Mouse (Mus musculus): ENCODE results near the gene Ncbp2. TPM values are rescaled to one million over a fixed set of nuclear protein-coding genes. Genes with fewer than 3 reads are reported as not detected.

The Ncbp2 gene
- polyA plus RNA-seq, 1 experiment from 2014 or later = 88.3 TPM

DNA sequence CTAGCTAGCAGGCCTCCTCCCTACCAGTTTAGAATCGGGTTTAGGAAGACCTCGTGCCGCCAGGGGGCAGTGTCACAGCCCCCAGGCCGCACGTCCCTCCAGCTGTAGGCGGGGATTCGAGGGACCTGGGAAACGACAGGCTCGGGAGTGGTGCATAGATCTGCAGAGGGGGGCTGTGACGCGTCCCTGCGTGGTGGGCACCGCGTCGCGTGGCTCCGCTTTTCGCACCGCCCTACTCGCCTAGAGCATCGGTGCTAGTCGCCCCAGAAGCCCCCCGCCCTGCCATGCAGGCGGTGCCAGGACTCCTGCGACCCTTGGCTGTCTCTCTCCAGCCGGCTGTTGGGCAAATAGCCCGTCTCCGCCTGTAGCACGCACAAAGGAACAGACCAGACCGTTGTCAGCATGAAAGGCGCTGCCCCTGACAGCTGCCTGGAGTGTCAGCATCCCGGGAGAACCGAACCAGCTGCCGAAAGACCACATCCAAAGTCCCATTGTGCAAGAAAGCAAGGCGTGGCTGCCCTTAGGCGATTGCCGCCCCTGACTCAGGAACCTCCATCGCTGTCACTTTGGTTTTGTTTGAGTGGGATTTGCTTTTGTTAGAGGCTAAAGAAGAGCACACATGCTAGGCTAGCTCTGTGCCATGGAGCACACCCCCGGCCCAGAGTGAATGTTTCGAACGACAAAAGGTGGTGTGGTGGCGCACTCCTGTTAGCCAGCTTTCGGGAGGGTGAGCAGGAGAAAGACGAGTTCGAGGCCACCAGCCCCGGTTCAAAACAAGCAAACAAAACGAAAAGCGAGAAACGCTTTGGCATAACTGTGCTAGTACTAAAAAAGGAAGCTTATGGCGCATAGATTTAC lies 15.2 kb upstream of the Ncbp2 start:
- H3K9ac ChIP-seq = peak overlapping the region; percentile 66
- no peaks in the 10 kb centered on the region for H3K9me3 ChIP-seq (ENCODE audit: control insufficient read depth, low read length)
- ATAC-seq (ENCODE audit: low FRiP score) (peak; percentile 97), DNase-seq (ENCODE audit: low spot score) (peak; percentile 93)
- peak overlapping the region; percentile 81 for H3K4me2 ChIP-seq (replicated peaks)
- H3K4me3 ChIP-seq (replicated peaks; ENCODE audit: low read length) = peak overlapping the region; percentile 34
- no peaks in the 10 kb centered on the region for H3K36me3 ChIP-seq (replicated peaks; ENCODE audit: control insufficient read depth, insufficient read depth)
- H3K27me3 ChIP-seq (ENCODE audit: control insufficient read depth, insufficient read depth, low read length) = no peaks in the 10 kb centered on the region
- H3K27ac ChIP-seq = peak overlapping the region; percentile 96
- H3K4me1 ChIP-seq (replicated peaks; ENCODE audit: control insufficient read depth, insufficient read depth, low read length) = peaks cover 24% of the 10 kb centered on the region
- 1% methylated on average over 50 of the region's 50 CpGs for WGBS

- Histone ChIP-seq H3K4me2 (replicated peaks) (peak within 1 kb of the TSS; percentile 81), H3K27ac (peak within 1 kb of the TSS; percentile 96), H3K36me3 (replicated peaks; ENCODE audit: control insufficient read depth, insufficient read depth) (no peaks in the 10 kb centered on the region), H3K9me3 (ENCODE audit: control insufficient read depth, low read length) (no peaks in the 10 kb centered on the region), H3K4me1 (replicated peaks; ENCODE audit: control insufficient read depth, insufficient read depth, low read length) (peaks cover 24% of the 10 kb centered on the region), H3K27me3 (ENCODE audit: control insufficient read depth, insufficient read depth, low read length) (no peaks in the 10 kb centered on the region), H3K9ac (peak within 1 kb of the TSS; percentile 66), H3K4me3 (replicated peaks; ENCODE audit: low read length) (peak within 1 kb of the TSS; percentile 34)
- ATAC-seq (ENCODE audit: low FRiP score) (peak; percentile 19; the same call in 1 of the 2 replicates), DNase-seq (ENCODE audit: low spot score) (peak; percentile 64)
- WGBS = 3% methylated on average over 42 of the region's 42 CpGs
Measured at GRCm38 (mm10) chr16:31933751-31934549, 14.4 kb upstream of the Ncbp2 start, which contains the start of gene Pigz. TSS of gene Pigz (plus strand) at chr16:31933851.

DNA sequence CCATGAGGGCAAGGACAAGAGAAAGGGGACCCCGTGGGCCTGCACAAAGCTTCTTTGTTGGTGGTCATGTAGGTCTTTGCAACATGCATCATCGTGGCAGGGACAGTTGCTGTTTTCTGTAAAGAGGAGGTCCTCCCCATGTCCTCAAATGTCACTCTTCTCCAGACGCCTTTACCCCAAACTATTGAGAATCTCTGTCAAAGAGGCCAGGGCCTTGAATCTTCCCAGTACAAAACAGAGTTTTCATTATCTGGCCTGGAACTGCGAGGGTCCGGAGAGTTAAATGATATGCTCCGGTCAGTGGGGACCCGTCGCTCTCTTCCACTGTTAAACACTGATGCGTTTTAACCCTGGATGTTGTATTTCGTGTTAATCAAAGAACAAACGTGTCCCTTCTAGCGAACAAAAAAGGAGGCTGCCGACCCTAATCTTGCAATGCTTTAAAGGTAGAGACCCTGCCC lies 13.7 kb upstream of the Ncbp2 start:
- Histone ChIP-seq H3K27ac (peak overlapping the region; percentile 96; the same call in 1 of the 2 replicates), H3K9me3 (ENCODE audit: control insufficient read depth, low read length) (no peaks in the 10 kb centered on the region), H3K36me3 (replicated peaks; ENCODE audit: control insufficient read depth, insufficient read depth) (no peaks in the 10 kb centered on the region), H3K4me1 (replicated peaks; ENCODE audit: control insufficient read depth, insufficient read depth, low read length) (peaks cover 24% of the 10 kb centered on the region), H3K9ac (peak overlapping the region; percentile 66), H3K4me2 (replicated peaks) (peak overlapping the region; percentile 81), H3K27me3 (ENCODE audit: control insufficient read depth, insufficient read depth, low read length) (no peaks in the 10 kb centered on the region), H3K4me3 (replicated peaks; ENCODE audit: low read length) (peak overlapping the region; percentile 34)
- DNase-seq (ENCODE audit: low spot score) (no peak), ATAC-seq (ENCODE audit: low FRiP score) (no peak)
- 8% methylated on average over 13 of the region's 13 CpGs for WGBS

- peak overlapping the region; percentile 66 for H3K9ac ChIP-seq
- WGBS = 4% methylated on average over 36 of the region's 36 CpGs
- peak; percentile 40 for DNase-seq (ENCODE audit: low spot score)
- H3K27me3 ChIP-seq (ENCODE audit: control insufficient read depth, insufficient read depth, low read length) = no peaks in the 10 kb centered on the region
- H3K4me2 ChIP-seq (replicated peaks) = peak overlapping the region; percentile 81
- peak overlapping the region; percentile 34 for H3K4me3 ChIP-seq (replicated peaks; ENCODE audit: low read length)
- H3K27ac ChIP-seq = no peak overlapping the region
- H3K4me1 ChIP-seq (replicated peaks; ENCODE audit: control insufficient read depth, insufficient read depth, low read length) = peaks cover 24% of the 10 kb centered on the region
- H3K36me3 ChIP-seq (replicated peaks; ENCODE audit: control insufficient read depth, insufficient read depth) = no peaks in the 10 kb centered on the region
- H3K9me3 ChIP-seq (ENCODE audit: control insufficient read depth, low read length) = no peaks in the 10 kb centered on the region
- ATAC-seq (ENCODE audit: low FRiP score) = no peak
Measured at GRCm38 (mm10) chr16:31935091-31935979, 13.0 kb upstream of the Ncbp2 start.

DNA sequence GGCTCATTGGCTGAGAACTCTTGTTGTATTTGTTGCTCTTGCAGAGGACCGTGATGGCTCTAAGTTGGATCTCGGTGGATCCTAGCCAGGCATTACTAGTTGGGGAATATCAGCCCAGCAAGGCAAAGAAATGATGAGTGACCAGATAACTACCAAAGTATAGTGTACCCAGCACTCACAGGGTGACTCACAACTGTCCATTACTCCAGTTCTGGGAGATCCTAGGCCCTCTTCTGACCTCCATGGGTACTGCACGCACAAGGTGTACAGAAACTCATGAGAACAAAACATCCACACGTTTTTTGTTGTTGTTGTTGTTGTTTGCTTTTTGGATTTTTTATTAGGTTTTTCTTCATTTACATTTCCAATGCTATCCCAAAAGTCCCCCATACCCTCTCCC lies 11.7 kb upstream of the Ncbp2 start:
- ATAC-seq (ENCODE audit: low FRiP score) (no peak), DNase-seq (ENCODE audit: low spot score) (no peak)
- Histone ChIP-seq H3K9ac (no peak overlapping the region), H3K9me3 (ENCODE audit: control insufficient read depth, low read length) (no peaks in the 10 kb centered on the region), H3K4me2 (replicated peaks) (no peak overlapping the region), H3K4me3 (replicated peaks; ENCODE audit: low read length) (no peak overlapping the region), H3K27ac (no peak overlapping the region), H3K36me3 (replicated peaks; ENCODE audit: control insufficient read depth, insufficient read depth) (no peaks in the 10 kb centered on the region), H3K4me1 (replicated peaks; ENCODE audit: control insufficient read depth, insufficient read depth, low read length) (peaks cover 24% of the 10 kb centered on the region), H3K27me3 (ENCODE audit: control insufficient read depth, insufficient read depth, low read length) (no peaks in the 10 kb centered on the region)
- WGBS = 79% methylated on average over 4 of the region's 4 CpGs

DNA sequence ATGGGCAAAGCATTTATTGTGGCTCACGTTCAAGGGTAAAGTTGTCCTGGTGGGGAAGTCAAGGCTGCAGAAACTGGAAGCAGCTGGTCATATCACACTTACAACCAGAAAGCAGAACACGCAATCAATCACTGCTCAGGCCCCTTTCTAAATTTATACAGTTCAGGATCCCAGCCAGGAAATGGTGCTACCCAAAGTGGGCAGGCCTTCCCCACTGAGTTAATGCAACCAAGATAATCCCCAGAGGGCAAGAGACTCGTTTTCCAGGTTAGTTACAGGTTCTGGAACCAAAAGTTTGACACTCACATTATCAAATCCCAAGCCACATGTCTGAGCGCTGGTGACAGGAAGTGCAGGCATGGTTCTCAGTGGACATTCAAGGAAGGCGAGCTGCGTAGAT lies 9.5 kb upstream of the Ncbp2 start:
- 73% methylated on average over 6 of the region's 6 CpGs for WGBS
- Histone ChIP-seq H3K4me3 (replicated peaks; ENCODE audit: low read length) (no peak overlapping the region), H3K4me1 (replicated peaks; ENCODE audit: control insufficient read depth, insufficient read depth, low read length) (peaks cover 17% of the 10 kb centered on the region), H3K27me3 (ENCODE audit: control insufficient read depth, insufficient read depth, low read length) (no peaks in the 10 kb centered on the region), H3K36me3 (replicated peaks; ENCODE audit: control insufficient read depth, insufficient read depth) (no peaks in the 10 kb centered on the region), H3K9me3 (ENCODE audit: control insufficient read depth, low read length) (no peaks in the 10 kb centered on the region), H3K27ac (no peak overlapping the region), H3K4me2 (replicated peaks) (no peak overlapping the region), H3K9ac (no peak overlapping the region)
- DNase-seq (ENCODE audit: low spot score) (no peak), ATAC-seq (ENCODE audit: low FRiP score) (no peak)

GRCm38 (mm10) chr16:31940586-31940985 lies 7.7 kb upstream of the Ncbp2 start:
- H3K36me3 ChIP-seq (replicated peaks; ENCODE audit: control insufficient read depth, insufficient read depth) = peaks cover 10% of the 10 kb centered on the region; the same call in 1 of the 2 replicates
- no peak overlapping the region for H3K27ac ChIP-seq
- peaks cover under 1% of the 10 kb centered on the region for H3K4me1 ChIP-seq (replicated peaks; ENCODE audit: control insufficient read depth, insufficient read depth, low read length)
- H3K27me3 ChIP-seq (ENCODE audit: control insufficient read depth, insufficient read depth, low read length) = no peaks in the 10 kb centered on the region
- no peaks in the 10 kb centered on the region for H3K9me3 ChIP-seq (ENCODE audit: control insufficient read depth, low read length)
- H3K4me2 ChIP-seq (replicated peaks) = no peak overlapping the region
- ATAC-seq (ENCODE audit: low FRiP score) (no peak), DNase-seq (ENCODE audit: low spot score) (no peak)
- H3K4me3 ChIP-seq (replicated peaks; ENCODE audit: low read length) = no peak overlapping the region
- H3K9ac ChIP-seq = no peak overlapping the region
- 69% methylated on average over 2 of the region's 2 CpGs for WGBS

- Histone ChIP-seq H3K27ac (no peak overlapping the region), H3K4me1 (replicated peaks; ENCODE audit: control insufficient read depth, insufficient read depth, low read length) (peaks cover 18% of the 10 kb centered on the region), H3K9ac (no peak overlapping the region), H3K4me2 (replicated peaks) (no peak overlapping the region), H3K4me3 (replicated peaks; ENCODE audit: low read length) (no peak overlapping the region), H3K27me3 (ENCODE audit: control insufficient read depth, insufficient read depth, low read length) (no peaks in the 10 kb centered on the region), H3K36me3 (replicated peaks; ENCODE audit: control insufficient read depth, insufficient read depth) (peaks cover 10% of the 10 kb centered on the region; the same call in 1 of the 2 replicates), H3K9me3 (ENCODE audit: control insufficient read depth, low read length) (no peaks in the 10 kb centered on the region)
- ATAC-seq (ENCODE audit: low FRiP score) (peak; percentile 29; the same call in 1 of the 2 replicates), DNase-seq (ENCODE audit: low spot score) (peak; percentile 75)
- WGBS = 6% methylated on average over 10 of the region's 10 CpGs
Measured at GRCm38 (mm10) chr16:31943980-31944379, 4.3 kb upstream of the Ncbp2 start.

Measured in hindbrain, embryonic 14.5 days (tissue).